Mouse (Mus musculus): ENCODE data around the gene Dusp16. TPM values are rescaled to one million over a fixed set of nuclear protein-coding genes. Genes with fewer than 3 reads are reported as not detected.

Gene Dusp16
- polyA plus RNA-seq, 1 experiment from 2014 or later, result 10.0 TPM

GRCm38 (mm10) chr6:134669179-134669865 is 123.1 kb downstream of the Dusp16 start:
- Histone ChIP-seq H3K4me1 (no peaks in the 10 kb centered on the region), H3K27me3 (ENCODE audit: low read depth, poor library complexity, severe bottlenecking) (no peaks in the 10 kb centered on the region), H3K9me3 (replicated peaks) (no peaks in the 10 kb centered on the region), H3K4me3 (no peak overlapping the region), H3K27ac (no peak overlapping the region), H3K36me3 (no peaks in the 10 kb centered on the region)
- no peak for DNase-seq (ENCODE audit: low spot score)
- 85% methylated on average over 6 of the region's 6 CpGs for WGBS

GRCm38 (mm10) chr6:134668519-134668918 is 123.9 kb downstream of the Dusp16 start:
- Histone ChIP-seq H3K36me3 (no peaks in the 10 kb centered on the region), H3K9me3 (replicated peaks) (no peaks in the 10 kb centered on the region), H3K27ac (no peak overlapping the region), H3K4me1 (no peaks in the 10 kb centered on the region), H3K27me3 (ENCODE audit: low read depth, poor library complexity, severe bottlenecking) (no peaks in the 10 kb centered on the region), H3K4me3 (no peak overlapping the region)
- no peak for DNase-seq (ENCODE audit: low spot score)
- 87% methylated on average over 2 of the region's 2 CpGs for WGBS

GRCm38 (mm10) chr6:134665817-134666216 is 126.6 kb downstream of the Dusp16 start:
- Histone ChIP-seq H3K9me3 (replicated peaks) (no peaks in the 10 kb centered on the region), H3K4me3 (no peak overlapping the region), H3K4me1 (no peaks in the 10 kb centered on the region), H3K27ac (no peak overlapping the region), H3K36me3 (no peaks in the 10 kb centered on the region), H3K27me3 (ENCODE audit: low read depth, poor library complexity, severe bottlenecking) (no peaks in the 10 kb centered on the region)
- DNase-seq (ENCODE audit: low spot score), result no peak
- 88% methylated on average over 9 of the region's 9 CpGs for WGBS

Other genes with a start within 250 kb of the Dusp16 start
- gene Lrp6, start 225.7 kb downstream of the Dusp16 start, polyA plus RNA-seq (2016; fragmentation: Nextera tagmentation; extraction: Ambion mirVana), result 25.3 and 33.4 TPM in 2 replicates
- gene Mansc1, start 160.1 kb downstream of the Dusp16 start, polyA plus RNA-seq (2016; fragmentation: Nextera tagmentation; extraction: Ambion mirVana), result 0.33 and 0.51 TPM in 2 replicates
- 14.8 and 18.0 TPM in 2 replicates for gene Borcs5, start 153.1 kb downstream of the Dusp16 start, polyA plus RNA-seq (2016; fragmentation: Nextera tagmentation; extraction: Ambion mirVana)
- gene Crebl2, start 37.5 kb upstream of the Dusp16 start, polyA plus RNA-seq (2016; fragmentation: Nextera tagmentation; extraction: Ambion mirVana), result 0.79 and 0.99 TPM in 2 replicates
- 7.8 and 9.7 TPM in 2 replicates for gene Gpr19, start 106.0 kb upstream of the Dusp16 start, polyA plus RNA-seq (2016; fragmentation: Nextera tagmentation; extraction: Ambion mirVana)
- 8.4 and 10.3 TPM in 2 replicates for gene Cdkn1b, start 127.8 kb upstream of the Dusp16 start, polyA plus RNA-seq (2016; fragmentation: Nextera tagmentation; extraction: Ambion mirVana)
- 2.4 and 3.1 TPM in 2 replicates for gene Apold1, start 189.1 kb upstream of the Dusp16 start, polyA plus RNA-seq (2016; fragmentation: Nextera tagmentation; extraction: Ambion mirVana)
- 129 and 134 TPM in 2 replicates for gene Ddx47, start 219.0 kb upstream of the Dusp16 start, polyA plus RNA-seq (2016; fragmentation: Nextera tagmentation; extraction: Ambion mirVana)

All from limb, embryonic 10.5 days (tissue).